Mouse (Mus musculus): ENCODE data around the gene Gm10160.
"Not testable (repeated sequence)": the region's sequence is repeated elsewhere in the genome, so short reads cannot be mapped to it uniquely, and the experiment has no call there.

Gm10160 gene

GRCm38 (mm10) chr7:81858236-81858635, 2.6 kb upstream of the Gm10160 start:
- no peak for DNase-seq (ENCODE audit: low spot score in 2 of 2)

DNA sequence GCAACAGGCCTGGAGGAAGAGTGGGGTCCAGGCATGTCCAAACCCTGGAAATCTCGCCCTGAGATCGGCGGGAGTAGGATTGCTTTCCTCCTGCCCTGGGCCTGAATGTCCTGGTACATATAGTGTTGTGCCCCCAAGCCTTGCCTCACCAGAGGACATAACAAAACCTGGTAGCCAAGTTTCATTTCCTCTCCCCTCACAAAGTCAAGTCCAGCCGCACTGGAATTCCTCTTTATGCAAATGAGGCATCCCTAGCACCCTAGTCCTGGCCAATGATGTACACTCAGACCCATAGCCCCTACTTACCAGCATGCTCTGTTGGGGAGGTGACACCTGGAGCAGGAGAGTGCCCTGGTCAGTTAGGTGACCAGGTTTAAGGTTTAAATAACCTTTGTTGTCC, 627 bp upstream of the Gm10160 start:
- no peak for DNase-seq (ENCODE audit: low spot score in 2 of 2)

DNA sequence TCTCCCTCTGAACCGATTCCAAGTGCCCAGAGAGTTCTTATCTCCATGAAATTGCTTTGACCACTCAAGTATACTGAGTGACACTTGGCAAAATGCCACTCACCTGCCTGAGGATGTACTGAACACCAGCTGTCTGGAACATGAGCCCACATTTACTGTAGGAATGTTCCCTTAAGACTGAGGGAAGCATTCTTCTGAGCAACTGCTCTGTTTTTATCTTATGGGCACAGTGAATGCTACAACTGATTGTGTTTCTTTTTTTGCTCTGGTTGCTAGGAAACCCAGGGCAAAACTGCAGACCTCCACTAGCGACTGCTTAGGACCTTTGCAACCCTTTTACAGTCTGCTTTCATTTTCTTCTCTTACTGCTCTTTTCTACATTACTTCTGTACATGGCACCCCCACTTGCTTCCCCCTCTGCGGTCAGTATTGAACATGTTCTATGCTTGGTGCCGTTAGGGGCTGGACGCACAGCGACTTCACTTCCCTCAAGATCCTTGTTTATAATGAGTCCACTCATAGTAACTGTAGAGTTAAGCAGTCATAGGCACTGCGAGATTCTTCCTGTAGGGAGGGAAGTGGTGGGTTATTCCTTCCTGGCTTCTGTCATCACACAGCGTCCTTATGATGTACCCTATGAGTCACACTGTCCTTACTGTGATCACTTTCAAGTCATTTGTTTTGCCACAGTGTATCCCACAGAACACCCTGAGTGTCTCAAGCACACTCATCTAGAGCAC, 856 bp downstream of the Gm10160 start:
- DNase-seq (ENCODE audit: low spot score in 2 of 2), result no peak

- no peak for DNase-seq (ENCODE audit: low spot score in 2 of 2)
These were observed 3.9 kb downstream of the Gm10160 start for GRCm38 (mm10) chr7:81851706-81852105.

- no peak for DNase-seq (ENCODE audit: low spot score in 2 of 2)
These were observed 5.4 kb downstream of the Gm10160 start for GRCm38 (mm10) chr7:81850171-81850570.

GRCm38 (mm10) chr7:81849633-81850032, 6.0 kb downstream of the Gm10160 start:
- DNase-seq (ENCODE audit: low spot score in 2 of 2), result no peak

DNA sequence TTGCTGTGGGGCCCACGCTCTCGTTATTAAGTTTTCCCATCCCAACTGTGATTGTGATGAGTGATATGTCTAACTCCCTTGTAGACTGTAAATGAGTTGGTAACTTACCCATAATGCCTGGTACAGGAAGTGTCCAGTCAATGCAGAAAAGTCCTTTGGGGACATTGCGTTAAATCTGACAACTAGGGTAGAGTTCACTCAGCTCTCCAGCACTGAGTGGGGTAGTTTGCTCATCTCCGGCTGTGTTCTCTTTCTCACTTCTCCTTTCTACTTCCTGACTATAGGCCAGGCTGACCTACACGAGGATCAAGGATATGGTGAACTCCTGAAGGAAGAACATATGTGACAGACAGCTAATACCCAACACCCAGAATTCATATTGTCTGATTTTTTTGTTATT, 6.4 kb downstream of the Gm10160 start:
- DNase-seq (ENCODE audit: low spot score in 2 of 2), result no peak

DNA sequence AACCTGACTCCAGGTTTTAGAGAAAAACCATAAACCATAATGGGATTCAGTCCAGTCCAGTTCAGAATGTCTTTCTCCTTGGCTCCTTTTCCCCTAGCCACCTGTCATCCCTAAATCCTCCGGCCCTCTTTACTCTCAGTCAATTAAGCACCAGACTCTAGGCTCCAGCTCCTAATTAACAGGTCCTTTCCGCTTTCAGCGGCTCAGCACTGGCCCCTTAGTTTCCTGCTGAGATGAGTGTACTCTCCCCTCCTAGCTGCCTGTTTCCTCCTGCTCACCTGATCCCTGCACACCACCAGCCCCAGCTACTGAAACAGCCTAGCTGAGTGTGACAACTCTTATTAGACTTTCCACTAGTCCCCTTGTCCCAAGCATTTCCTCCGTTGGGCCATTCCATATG, 7.8 kb downstream of the Gm10160 start:
- DNase-seq (ENCODE audit: low spot score in 2 of 2), result no peak

DNA sequence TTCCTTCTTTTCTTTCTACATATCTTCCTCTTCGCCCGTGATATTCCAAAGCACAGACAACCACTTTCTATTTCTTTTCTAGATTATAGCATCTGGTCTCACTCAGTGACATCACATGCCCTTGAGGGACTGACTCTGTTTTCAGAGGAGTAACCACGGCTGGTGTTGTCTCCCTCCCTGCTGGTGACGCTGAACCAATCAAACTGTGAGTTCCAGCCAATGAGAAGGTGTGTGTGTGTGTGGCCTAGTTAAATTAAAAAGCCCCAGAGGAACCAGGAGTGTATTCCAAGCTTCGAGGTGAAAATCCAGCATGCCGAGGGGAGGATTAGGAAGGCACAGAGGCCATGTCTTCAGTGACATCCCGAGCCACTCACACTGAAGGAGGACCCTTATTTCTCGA, 8.6 kb downstream of the Gm10160 start:
- DNase-seq (ENCODE audit: low spot score in 2 of 2), result no peak

DNA sequence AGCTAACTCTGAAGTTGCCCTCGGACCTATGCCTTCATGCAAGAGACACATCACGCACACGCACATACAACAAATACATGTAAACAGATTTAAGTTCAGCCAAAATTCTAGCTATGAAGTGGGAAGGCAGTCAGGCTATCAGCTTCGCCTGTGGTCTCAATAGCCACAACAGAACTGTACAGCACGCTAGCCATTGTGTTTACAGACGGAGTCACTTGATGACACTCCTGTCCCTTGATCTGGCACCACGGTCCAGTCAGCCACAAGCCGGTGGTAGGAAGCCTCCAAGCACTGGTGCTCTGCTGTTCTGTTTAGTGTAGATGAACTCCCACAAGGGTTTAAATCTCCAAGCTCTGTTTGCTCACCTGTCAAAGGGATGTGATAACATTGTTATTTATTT, 9.6 kb downstream of the Gm10160 start:
- no peak for DNase-seq (ENCODE audit: low spot score in 2 of 2)

DNA sequence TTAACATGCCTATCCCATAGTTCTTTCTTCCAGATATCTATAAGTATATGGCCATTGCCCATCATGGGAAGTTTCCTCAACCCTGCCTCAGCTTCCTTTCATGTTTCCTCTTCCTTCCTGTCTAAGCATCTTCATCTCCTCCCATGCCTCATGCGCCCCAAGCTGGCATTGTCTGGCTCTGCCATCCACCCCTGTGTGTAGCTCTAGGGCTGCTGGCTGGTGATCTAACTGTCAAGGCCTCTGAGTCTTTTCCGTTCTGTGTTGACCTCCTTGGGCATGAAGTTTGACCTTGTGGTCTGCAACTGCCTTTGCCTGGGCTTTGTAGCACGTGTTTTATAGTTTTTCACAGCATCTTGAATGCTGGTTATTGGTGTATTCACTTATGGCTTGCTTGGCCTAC, 10.3 kb downstream of the Gm10160 start:
- DNase-seq (ENCODE audit: low spot score in 2 of 2), result no peak

GRCm38 (mm10) chr7:81844801-81845200, 10.8 kb downstream of the Gm10160 start:
- DNase-seq (ENCODE audit: low spot score in 2 of 2), result no peak

DNA sequence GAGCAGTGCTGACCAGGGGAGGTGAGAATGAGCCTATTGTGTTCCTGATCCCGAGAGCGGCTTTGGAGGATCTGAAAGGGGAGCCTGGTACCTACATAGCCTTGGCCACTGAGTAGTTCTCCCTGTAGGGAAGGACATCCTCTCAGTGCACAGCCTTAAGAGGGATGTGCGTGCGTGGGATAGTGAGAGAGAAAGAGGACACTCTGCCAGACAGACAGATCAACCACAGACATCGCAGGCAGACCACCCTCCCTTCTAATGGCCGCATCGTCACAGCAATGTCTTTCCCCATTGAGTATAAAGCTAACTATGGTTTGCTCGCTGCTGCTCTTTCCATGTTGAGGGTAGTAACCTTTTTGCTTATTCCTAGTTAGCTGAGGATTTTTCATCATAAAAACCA, 11.7 kb downstream of the Gm10160 start:
- DNase-seq (ENCODE audit: low spot score in 2 of 2), result no peak

DNA sequence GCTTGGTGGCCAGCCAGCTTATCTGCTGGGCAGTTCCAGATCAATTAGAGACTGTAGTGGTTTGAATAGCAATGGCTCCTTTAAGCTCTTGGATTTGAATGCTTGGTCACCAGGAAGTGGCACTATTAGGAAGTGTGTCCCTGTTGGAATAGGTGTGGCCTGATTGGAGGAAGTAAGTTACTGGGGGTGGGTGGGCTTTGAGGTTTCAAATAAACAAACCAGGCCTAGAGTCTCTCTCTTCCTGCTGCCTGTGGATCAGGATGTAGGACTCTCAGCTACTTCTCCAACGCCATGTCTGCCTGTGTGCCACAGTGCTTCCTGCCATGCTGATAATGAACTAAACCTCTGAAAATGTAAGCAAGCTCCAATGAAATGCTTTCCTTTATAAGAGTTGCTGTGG, 12.6 kb downstream of the Gm10160 start:
- no peak for DNase-seq (ENCODE audit: low spot score in 2 of 2)

DNA sequence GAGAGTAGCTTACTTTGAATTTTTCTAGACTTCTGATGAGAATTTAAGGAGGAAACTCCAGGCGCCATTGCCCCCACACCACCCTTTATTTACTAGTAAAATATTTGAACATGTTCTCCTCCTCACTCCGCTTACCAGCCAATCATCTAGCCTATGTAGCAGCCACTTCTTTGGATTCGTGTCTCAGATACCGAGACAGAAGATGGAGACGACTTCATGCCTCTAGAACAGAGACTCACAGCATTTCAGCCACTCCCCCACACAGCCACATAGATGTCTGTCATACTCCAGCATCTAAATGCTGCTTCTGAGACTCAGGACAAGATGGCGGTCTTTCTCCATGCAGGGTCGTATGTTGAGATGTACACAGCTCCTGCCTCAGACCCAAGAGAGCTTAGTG, 13.5 kb downstream of the Gm10160 start:
- DNase-seq (ENCODE audit: low spot score in 2 of 2), result no peak

GRCm38 (mm10) chr7:81841439-81841838, 14.2 kb downstream of the Gm10160 start:
- no peak for DNase-seq (ENCODE audit: low spot score in 2 of 2)

GRCm38 (mm10) chr7:81840661-81841181, 14.9 kb downstream of the Gm10160 start:
- DNase-seq (ENCODE audit: low spot score in 2 of 2), result peak in 1 of 2 experiments; percentile 79

DNA sequence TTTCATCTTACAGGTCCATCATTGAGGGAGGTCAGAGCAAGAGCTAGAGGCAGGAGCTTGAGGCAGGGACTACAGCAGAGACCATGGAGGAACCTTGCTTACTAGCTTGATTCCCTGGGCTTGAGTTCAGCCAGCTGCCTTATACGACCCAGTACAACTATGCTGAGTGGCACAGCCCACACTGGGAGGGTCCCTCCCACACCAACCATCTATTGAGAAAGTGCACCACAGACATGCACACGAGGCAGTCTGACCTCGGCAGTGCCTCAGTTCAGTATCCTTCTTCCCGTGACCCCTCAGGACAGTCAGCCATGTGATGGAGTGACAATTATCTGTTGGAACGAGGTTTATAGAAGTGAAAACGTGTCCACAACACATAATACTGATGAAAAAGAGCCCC, 15.8 kb downstream of the Gm10160 start:
- DNase-seq (ENCODE audit: low spot score in 2 of 2), result no peak

- not testable (repeated sequence) for DNase-seq (ENCODE audit: low spot score in 2 of 2)
These were observed 17.8 kb downstream of the Gm10160 start for GRCm38 (mm10) chr7:81837771-81838170.

DNA sequence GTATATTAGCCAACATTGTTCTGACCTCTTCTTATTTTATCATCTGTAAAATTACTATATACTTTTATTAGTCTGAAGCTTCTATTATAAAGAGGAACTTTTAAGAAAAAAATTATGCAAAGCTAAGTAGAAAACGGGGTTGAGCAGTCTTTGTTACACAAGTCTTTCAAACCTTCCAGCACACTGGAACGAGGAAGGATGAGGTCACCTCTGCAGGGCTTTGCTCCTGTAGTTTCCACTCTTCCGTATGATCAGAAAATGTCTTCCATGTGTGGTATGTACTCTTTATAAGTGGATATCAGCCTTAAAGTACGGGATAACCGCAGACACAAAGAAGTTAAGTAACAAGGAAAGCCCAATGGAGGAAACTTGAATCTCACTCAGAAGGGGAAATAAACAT, 20.2 kb downstream of the Gm10160 start:
- DNase-seq (ENCODE audit: low spot score in 2 of 2), result no peak

DNA sequence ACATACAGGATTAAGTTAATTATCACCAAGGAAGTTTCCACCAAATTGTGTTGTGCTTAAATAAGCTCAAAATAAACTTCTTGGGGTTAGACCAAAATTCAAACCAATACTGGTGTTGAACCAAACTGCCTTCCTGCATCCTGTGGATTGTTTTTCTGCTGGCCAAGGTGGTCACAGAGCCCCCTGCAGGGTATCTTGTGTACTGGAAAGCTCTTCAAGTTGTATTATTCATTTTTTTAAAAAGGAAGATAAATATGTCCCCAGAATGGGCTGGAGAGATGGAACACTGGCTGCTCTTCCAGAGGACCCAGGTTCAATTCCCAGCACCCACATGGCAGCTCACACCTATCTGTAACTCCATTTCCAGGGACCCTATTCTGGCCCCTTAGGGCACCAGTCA, 20.7 kb downstream of the Gm10160 start:
- no peak for DNase-seq (ENCODE audit: low spot score in 2 of 2)

DNA sequence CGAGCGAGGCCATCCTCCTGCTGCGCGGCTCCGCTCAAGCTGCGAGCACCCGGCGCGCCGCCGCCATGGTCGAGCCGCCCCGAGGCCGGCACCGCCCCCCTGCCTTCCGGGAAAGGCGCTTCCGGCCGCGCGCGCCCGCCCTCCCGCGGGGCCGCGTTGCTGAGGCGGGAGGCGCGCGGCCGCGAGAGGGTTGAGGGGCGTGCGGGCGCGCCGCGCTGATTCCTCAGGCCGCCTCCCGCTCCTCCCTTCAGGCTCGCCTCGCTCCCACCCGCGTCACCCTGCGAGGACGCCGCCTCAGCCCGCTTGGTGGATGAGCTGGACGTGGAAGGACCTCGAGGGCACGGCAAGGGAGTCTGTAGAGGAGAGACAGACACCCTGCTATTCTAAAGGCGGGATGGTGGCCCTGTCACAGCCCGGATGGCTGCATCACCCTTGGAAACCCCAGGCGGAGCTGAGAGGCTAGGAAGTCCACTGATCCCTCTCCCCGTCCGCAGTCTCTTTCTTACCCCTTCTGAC, 26.2 kb downstream of the Gm10160 start, which contains the start of gene Btbd1:
Gene Btbd1 (minus strand): TSS at position 53 of the 516 bp plus-strand sequence.
- DNase-seq (ENCODE audit: low spot score in 2 of 2), result peak; percentile 80

DNA sequence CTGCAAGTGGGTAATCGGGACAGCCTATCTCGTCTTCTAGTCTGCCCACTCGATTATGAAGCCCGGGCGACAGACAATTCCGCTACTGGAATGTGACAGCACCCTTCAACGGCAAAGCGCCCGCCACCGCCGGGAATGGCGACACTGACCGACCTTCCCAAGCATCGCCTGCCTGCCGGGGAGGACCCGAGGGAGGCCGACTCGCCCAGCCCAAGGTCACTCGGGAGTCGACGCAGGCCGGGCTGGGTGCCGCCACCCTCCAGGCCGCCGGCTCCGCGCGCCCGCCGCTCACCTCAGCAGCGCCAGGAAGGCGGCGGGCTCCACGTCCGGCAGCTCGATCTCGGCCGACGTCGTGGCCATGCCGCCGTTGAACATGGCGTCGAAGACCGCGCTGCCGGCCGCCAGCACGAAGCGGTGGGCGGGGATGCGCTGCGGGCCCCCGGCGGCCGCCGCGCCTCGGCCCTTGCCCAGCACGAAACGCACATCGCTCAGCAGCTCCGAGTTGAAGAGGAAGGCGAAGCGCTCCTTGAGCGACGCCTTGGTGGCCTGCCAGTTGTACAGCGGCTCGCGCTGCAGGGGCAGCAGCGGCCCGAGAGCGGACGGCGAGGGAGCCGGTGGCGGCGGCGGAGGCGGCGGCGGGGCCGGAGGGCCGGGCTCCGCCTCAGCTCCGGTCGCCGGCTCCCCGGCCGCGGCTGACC, 26.8 kb downstream of the Gm10160 start:
- DNase-seq (ENCODE audit: low spot score in 2 of 2), result peak; percentile 45 to 58

Measured in frontal cortex, postnatal 36 days (tissue).